Mouse (Mus musculus) ovary, postnatal 36 days (tissue): ENCODE results near the gene Gck.

Experiments
- DNase-seq: peaks from one replicate; pipeline ENCODE4 v3.0.0; 2022; ENCODE audit warnings: low spot score, mixed read lengths

Gck gene

DNA sequence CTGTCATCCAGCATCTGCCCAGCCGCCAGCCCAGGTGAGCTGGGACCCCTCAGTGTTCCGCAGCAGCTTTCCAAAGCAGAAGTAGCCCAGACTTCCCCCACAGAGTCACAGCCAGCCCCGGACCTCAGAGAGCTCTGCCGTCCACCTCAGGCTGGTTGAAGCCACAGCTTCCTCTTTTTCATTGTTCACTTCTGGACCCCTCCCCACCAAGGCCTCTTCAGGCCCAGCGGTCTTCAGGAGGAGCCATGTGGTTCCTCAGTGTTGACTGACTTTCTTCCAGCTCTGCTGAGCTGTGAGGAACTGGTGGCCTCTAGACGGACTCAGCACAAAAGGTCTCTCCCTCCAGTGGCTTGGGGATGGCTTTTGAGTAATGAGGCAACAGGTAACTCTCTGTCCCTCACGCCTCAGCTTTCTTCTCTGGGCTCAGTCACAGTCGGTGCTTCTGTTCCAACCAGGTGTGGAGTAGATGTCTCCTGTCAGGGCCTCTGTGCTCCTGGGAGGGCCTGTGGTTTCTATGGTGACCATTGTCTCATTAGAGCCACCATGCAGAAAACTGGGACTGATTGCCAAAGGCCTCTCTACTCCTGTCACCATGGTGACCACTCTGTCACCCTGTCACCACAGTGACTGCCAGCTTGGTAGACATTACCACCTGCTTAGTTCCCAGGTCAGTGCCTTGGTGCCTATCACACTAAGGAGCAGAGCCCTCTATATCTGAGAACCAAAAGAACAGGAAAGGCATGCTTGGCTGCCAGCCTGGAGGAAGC, at the start of gene Gck:
TSS of gene Gck (minus strand) at position 496 of the 767 bp plus-strand sequence.
- no peak for DNase-seq

DNA sequence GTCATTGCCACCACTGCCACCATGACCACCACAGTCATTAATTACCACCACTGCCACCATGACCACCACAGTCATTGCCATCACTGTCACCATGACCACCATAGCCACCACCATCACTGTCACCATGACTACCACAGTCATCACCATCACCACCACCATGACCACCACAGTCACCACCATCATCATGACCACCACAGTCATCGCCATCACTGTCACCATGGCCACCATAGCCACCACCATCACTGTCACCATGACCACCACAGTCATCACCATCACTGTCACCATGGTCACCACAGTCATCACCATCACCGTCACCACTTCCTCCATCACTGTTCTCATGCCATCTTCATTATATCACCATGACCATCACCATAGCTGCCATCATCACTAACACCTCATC, 48.6 kb upstream of the Gck start:
- no peak for DNase-seq

DNA sequence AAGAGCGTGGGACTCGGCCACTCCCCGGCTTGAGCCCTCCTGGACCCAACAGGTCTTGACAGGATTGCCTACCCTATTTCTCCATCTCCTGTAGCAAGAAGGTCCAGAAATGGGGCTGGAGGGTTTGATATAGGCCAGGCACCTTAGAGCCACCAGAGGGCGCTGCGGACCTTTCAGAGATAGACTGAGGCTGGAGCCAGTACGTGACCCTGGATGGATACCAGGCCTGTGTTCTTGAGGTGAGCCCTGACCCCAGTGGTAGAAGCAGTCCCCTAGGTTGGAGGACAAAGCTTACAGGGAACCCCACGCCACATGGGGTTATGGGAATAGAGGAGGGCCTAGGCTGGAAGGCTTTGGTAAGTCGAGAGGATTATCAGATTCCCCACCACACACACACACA, 46.1 kb upstream of the Gck start:
- DNase-seq: peak; percentile 82

DNA sequence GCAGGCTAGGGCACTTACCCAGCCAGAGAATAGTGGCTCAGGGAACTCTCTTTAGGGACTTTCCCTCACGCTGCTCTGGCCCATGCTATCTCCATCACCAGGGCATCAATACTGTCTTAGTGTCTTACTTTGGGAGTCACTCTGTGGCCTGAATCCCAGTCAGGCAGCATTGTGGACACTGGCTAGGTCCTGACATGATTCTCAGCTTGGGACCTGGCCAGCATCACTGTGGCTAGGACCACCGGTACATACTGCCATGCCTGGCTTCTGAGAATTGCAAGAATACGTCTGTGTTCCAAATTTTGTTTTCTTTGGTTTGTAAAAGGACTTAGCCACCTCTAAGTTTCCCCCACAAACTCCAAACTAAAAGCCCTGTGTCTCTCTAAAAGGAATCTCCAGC, 45.0 kb upstream of the Gck start:
- no peak for DNase-seq

DNA sequence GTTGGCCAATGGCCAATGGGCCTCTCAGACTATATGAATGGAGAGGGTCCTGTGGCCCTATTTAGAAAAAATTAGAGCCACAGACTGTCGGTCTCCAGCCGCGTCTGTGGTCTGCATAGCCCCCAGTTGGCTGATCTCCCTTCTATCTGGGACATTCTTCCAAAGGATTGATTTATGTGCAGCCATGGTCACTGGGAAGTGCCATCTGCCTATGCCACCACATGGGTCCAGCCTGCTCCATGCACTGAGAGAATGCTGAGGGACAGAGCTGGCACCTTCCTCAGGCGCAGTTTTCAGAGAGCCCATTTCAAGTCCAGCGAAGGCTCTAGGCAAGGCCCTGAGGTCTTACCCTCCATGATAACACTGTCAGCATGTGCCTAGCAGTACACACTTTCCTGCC, 44.3 kb upstream of the Gck start:
- no peak for DNase-seq

DNA sequence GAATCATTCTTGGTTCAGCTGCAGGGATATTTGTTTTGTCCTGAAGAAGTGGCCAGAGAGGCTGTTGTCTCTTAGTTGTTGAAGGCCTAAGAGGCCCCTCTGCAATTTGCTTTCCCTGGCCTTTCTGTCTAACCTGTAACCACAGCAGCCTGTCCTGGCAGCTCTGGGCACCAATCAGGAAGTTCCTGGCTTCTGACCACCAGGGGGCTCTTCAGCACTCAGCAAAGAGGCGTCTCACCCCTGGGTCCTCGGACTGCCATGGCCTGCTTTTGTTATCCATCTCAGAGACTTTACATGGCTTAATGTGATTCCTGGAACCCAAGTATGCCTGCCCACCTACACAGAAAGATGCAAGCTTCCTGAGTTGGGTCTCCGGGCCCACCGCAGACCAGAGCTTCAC, 41.0 kb upstream of the Gck start:
- DNase-seq: peak; percentile 48

DNA sequence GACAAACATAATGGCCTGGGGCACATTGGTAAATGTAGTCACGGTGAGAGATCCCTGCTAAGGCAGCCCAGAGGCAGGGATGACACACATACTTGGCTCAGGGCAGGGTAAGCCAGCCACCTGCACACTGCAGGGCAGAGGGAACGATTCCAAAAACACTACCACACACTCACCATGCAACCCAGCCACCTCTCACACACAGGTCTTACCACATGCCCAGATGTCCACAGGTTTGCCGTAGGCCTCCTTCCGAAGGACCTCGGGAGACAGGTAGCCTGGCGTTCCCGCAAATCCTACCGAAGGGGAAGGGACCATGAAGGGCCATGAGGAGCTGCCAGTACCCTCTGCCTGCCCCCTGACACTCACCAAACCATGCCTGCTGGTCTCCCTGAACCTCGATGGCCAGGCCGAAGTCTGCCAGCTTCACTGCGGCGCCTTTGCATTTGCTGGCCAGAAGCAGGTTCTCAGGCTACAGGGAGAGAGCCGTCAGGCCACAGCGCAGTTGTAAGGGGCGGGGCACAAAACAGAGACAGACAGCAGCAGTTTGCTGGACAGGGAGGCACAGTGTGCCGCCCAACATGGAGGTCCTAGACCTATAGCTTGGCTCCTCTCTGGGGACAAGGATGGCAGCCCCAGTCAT, 40.2 kb upstream of the Gck start:
- no peak for DNase-seq

DNA sequence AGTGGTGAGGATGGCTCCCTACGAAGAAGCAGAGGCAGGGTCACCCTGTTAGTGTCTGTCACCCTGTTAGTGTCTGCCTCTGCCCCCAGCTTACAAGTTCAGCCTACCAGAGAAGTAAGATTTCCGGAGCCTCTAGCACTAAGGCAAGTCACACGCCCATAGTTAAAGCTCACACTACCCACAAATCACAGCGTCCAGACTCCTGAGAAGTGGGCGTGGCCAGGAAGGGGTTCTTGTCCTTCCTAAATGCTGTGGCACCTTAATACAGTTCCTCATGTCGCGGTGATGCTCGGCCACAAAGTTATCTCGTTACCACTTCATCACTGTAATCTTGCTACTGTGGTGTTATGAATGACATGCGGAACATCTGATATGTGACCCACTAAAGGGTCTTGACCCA, 38.2 kb upstream of the Gck start:
- no peak for DNase-seq

DNA sequence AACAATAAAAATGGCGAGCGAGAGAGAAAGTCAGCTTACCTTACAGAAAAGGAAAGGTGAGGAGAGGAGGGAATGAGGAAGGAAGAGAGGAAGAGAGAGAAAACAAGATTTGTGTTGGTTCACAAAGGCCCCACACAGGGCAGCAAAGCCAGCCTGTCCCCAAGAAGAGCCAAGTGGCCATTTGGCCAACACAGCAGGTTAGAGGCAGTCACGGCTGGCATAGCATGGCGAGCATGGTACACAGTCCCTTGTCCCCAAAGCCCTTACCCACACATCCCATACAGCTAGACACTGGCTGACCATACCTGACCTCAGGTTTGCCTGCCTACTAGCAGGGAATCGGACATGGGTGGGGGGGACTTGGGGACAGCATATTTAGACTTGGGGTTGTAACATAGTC, 33.7 kb upstream of the Gck start:
- no peak for DNase-seq

DNA sequence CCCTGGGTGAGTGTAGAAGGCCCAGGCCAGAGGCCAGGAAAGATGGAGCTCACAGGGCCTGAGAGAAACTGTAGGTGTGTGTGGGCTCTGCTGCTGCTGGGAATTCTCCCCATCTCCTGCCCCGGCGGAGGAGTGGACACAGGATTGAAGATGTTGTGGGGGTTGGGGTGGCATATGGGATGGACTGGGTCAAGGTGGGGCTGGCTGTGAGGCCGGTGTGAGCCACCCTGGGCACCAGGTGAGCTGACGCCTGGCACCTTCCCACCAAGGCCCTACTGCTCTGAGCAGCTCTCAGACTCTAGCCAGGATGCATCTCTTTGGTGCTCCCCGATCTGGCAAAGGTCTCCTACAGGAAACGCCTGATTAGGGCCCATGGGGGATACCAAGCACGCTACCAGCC, 31.4 kb upstream of the Gck start:
- no peak for DNase-seq

DNA sequence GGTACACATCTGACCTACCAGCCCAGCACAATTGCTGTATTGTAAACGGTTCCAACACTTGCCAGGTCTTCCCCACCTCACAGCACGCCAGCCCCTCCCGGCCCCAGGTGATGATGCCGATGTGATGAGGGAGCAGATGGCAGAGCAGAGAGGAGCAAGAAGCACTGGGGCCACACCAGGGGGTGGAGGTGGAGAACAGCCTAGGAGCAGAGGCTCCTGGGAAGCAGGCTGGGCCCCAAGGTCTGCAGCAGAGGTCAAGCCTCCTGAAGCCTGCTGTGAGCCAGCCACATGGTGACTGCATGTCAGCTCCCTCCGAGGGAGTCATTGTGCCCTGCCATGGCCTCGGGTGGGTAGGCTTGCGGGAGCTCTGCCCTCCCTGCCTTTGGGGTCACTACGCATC, 30.7 kb upstream of the Gck start:
- no peak for DNase-seq

DNA sequence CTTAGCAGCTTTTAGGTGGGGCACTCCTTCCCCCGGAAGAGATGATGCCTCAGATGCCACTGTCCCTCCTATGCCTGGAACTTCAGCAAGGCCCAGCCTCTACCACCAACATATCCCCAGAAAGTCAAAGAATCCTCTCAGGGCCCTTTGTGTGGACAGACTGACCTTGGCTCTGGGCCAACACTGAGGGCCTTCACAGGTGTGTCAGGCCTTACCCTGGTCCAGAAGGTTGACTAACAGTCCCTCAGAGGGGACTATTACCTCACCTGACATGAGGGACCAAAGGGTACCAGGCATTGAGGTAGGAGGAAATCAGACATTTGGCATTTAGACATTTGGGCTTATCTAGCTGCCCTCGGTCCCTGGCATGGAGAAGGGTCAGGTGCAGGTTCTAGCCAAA, 30.2 kb upstream of the Gck start:
- DNase-seq: no peak

DNA sequence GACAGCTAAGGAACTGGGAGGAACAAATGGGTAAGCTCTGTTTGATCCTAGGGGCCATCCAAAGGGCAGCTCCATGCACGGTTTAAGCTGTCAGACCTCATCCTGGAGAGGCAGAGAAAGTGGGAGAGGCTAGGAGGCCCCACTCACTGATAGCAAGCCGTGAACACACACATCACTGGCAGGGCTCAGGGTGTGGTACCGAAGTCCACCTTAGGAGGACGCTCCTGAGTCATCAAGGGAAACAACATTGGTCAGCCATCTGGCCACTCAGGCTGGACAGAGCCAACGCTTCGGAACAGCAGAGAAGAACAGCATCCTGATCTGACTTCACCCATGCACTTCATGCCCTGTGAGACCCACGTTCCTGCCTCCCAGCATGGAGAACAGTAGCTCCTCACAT, 29.2 kb upstream of the Gck start:
- no peak for DNase-seq

DNA sequence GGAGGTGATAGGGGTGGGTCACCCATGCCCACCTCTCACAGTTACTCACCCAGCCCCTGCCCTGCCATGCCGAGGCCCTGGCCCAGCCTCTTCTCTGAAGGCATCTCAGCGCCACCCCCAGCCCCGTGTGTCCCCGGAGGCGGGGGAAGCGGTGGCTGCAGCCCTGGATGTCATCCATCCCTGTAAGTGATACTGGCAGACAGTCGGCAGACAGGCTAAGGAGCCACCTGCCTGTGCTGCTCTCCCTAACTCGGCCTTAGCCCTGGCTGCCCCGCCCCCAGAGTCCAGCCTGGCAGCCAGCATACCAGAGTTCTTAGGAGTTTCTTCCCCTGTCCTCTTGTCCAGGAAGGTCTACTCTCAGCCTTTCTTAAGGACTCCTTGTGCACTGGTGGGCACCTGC, 26.2 kb upstream of the Gck start:
- DNase-seq: no peak

DNA sequence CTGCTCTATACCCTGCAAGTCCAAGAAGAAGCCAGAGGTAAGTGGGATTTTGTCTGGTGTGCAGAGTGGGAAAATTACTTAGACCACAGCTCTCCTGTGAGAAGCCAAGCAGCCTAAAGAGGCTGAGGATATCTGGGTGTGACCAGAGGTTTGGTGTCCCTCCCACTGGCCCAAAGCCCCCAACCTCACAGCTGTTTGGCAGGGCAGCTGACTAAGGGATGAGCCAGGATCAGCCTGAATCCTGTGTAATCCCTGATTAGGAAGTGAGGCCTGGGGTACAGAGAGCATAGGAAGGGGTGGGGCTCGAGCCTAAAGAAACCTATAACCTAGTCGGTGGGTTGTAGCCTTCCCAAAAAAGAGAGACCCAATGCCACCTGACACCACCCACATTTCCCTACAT, 25.2 kb upstream of the Gck start:
- DNase-seq: no peak

DNA sequence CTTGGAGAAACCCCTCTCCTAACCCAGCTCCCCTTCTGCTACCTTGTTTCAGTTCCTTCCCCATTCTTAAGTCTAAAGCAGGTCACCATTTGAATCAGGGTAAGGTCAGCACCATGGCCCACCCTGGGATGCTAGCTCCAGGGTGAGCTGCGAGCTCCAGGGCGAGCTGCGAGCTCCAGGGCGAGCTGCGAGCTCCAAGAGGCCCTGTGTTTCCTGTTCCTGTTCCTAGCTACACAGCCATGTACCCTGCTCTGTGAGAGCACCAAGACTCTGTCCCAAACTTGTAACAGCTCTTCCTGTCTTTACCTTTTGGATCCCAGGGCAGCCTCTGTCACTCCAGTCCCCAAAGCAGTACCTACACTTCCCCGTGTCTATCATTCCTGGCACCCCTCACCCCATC, 24.2 kb upstream of the Gck start:
- no peak for DNase-seq

DNA sequence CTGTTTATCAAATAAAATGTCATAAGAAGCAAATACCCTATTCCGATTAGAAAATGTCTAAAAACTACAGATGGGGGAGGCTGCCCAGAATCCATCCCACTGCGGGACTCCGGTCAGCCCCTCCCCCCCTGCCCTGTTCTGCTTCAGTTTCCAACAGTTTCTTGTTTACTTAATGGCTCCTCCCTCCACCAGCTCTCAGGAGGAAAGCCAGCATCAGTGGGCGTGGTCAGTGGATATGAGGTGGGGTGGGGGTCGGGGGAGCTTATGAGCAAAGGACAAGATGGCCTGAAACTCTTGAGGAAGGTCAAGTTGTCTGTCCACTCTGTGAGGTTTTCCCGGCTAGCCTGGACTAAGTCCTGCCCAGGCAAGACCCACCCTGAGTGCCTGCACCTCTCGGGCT, 23.3 kb upstream of the Gck start:
- no peak for DNase-seq

DNA sequence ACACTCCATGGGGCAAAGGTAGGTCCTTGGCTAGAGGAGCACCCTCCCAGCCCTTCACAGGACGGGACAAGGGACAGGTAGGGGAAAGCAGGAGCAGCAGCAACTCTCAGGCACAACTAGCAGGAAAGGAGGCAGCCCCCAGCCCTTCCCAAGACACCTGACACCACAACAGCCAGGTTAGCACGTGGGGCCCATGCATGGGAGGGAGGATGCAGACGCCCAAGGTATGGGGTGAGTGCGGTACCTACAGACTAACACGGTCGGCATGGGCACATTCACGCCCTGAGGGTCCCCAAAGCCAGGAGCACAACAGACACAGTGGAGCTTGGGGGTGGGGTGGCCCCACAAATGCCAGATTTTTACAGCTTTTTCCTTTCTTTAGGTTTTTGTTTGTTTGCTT, 21.3 kb upstream of the Gck start:
- DNase-seq: no peak

DNA sequence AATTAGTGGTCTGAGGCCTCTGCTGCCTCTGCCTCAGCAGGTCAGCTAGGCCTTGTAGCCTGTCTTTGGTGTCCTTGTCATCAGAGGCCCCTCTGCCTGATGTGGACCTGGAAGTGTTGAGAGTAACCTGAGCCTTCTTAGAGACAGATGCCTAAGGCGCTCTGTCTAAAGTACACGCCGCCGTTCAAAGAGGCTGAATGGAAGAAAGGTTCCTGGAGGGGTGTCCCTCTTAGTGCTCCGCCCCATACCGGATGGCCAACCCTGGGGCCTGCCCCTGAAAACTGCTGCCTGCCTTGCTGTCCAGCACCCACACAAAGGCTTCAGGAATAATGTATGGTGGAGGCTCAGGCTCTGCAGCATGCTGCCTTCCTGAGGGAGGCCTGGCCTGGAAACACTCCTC, 18.3 kb upstream of the Gck start:
- DNase-seq: no peak

DNA sequence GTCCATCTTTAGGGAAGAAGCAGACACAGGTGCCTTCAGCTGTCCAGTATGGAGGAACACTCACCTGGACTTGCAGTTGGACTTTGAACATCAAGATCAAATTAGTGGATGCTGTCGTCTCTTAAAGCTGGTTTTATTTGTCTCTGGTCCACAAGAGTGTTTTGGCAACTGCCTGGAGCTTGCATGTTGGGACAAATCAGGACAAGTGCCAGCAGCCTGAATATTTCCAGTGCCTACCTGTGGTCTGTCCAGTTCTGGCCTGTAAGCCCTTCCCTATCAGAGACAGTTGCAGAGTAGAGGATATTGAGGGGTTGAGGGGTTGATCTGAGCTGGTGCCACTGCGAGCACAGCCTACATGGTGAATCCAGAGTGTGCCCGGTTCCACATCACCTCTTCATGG, 16.9 kb upstream of the Gck start:
- no peak for DNase-seq

DNA sequence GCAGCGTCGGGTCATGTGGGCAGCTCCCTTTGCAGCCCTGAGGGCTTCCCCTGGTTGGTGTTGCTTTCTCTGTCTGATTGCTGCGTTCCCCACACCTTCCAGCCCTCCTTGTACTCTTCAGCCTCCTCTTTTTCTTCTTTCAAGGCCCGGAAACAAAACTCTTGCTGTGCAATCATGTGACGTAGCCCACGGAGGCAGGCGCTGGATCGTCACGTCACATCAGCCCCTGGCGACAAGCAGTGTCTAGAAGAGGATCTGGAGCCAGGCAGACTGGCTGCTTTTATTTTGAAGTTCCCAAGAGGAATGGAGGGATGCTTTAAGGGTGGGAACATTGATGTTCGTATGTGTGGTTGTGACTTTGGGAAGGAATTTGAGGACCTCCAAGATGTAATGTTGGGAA, 16.0 kb upstream of the Gck start:
- no peak for DNase-seq

DNA sequence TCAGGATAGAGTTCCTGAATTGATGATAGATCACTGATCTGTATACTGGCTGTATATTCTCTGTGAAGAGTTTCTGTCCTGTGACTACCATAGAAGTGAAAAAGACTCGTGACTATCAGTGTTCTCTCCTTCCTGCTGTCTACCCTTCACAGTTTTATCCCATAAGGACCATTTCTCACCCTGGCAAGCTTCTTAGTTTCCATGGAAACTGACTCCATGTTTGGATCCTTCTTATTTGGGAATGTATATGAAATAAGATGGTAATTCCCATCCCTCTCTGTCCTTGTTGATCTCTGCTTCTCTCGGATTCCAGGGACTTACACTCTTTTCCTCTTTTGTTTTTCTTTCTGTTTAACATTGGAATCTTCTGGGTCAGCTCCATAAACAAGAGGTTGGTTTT, 10.2 kb upstream of the Gck start:
- DNase-seq: no peak

DNA sequence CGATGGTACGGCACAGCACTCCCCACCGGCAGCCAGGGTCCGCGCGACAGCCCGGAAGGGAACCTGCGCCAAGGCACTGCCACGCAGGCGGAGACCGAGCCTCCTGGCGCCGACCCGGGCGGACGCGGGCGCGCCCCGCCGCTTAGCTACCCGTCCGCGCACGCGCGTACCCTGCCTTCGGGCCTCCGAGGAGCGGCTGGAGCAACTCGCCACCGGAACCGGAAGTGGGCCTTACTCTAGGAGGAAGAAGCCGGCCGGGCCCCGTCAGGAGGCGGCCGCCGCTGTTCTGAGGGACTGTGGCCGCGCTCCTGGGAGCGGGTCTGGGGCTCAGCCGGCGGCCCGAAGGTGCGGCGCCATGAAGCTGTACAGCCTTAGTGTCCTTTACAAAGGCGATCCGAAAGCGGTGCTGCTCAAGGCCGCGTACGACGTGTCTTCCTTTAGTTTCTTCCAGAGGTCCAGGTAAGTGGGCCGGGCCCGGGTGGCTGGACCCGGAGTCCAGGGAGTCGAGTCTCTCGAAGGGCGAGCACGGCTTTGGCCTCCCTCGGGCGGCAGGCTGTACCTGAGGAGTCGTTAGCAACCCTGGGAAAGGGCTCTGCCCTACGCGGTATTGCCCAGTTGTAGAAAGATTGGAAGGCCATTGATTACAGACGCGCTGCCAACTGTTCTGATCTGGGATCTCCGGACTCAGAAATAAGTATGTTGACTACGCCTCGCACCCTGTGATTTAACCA, 5.8 kb upstream of the Gck start, which contains the start of gene Ykt6:
TSS of gene Ykt6 (plus strand) at position 148 of the 731 bp plus-strand sequence.
- peak; percentile 97 for DNase-seq
